Mouse (Mus musculus): Measurements from ENCODE around the gene Mapkap1.

Mapkap1 gene

GRCm38 (mm10) chr2:34528491-34528890 is 121.9 kb downstream of the Mapkap1 start:
- in situ Hi-C loops (cut with MboI, MseI) = no loop called here

- in situ Hi-C loops (cut with MboI, MseI) = no loop called here
Measured at GRCm38 (mm10) chr2:34530042-34530441, 123.5 kb downstream of the Mapkap1 start.

- in situ Hi-C loops (cut with MboI, MseI) = no loop called here
Measured at GRCm38 (mm10) chr2:34531801-34532298, 125.3 kb downstream of the Mapkap1 start.

GRCm38 (mm10) chr2:34532394-34532793 is 125.8 kb downstream of the Mapkap1 start:
- in situ Hi-C loops (cut with MboI, MseI) = no loop called here

- in situ Hi-C loops (cut with MboI, MseI) = no loop called here
Measured at GRCm38 (mm10) chr2:34533281-34533680, 126.7 kb downstream of the Mapkap1 start.

- in situ Hi-C loops (cut with MboI, MseI) = no loop called here
Measured at GRCm38 (mm10) chr2:34534996-34535395, 128.4 kb downstream of the Mapkap1 start.

GRCm38 (mm10) chr2:34537356-34537755 is 130.8 kb downstream of the Mapkap1 start:
- in situ Hi-C loops (cut with MboI, MseI) = no loop called here

GRCm38 (mm10) chr2:34543581-34543980 is 137.0 kb downstream of the Mapkap1 start:
- in situ Hi-C loops (cut with MboI, MseI) = no loop called here

- in situ Hi-C loops (cut with MboI, MseI) = no loop called here
Measured at GRCm38 (mm10) chr2:34544021-34544420, 137.4 kb downstream of the Mapkap1 start.

GRCm38 (mm10) chr2:34544646-34545395 is 138.2 kb downstream of the Mapkap1 start:
- in situ Hi-C loops (cut with MboI, MseI) = no loop called here

GRCm38 (mm10) chr2:34546176-34546677 is 139.7 kb downstream of the Mapkap1 start:
- in situ Hi-C loops (cut with MboI, MseI) = no loop called here

GRCm38 (mm10) chr2:34547516-34547915 is 140.9 kb downstream of the Mapkap1 start:
- in situ Hi-C loops (cut with MboI, MseI) = no loop called here

GRCm38 (mm10) chr2:34548961-34549360 is 142.4 kb downstream of the Mapkap1 start:
- in situ Hi-C loops (cut with MboI, MseI) = no loop called here

GRCm38 (mm10) chr2:34549469-34549868 is 142.9 kb downstream of the Mapkap1 start:
- in situ Hi-C loops (cut with MboI, MseI) = no loop called here

- in situ Hi-C loops (cut with MboI, MseI) = no loop called here
Measured at GRCm38 (mm10) chr2:34552772-34553171, 146.2 kb downstream of the Mapkap1 start.

GRCm38 (mm10) chr2:34553580-34554231 is 147.1 kb downstream of the Mapkap1 start:
- in situ Hi-C loops (cut with MboI, MseI) = no loop called here

- in situ Hi-C loops (cut with MboI, MseI) = no loop called here
Measured at GRCm38 (mm10) chr2:34560146-34560545, 153.6 kb downstream of the Mapkap1 start.

- in situ Hi-C loops (cut with MboI, MseI) = no loop called here
Measured at GRCm38 (mm10) chr2:34563089-34563694, 156.6 kb downstream of the Mapkap1 start.

GRCm38 (mm10) chr2:34563865-34564264 is 157.3 kb downstream of the Mapkap1 start:
- in situ Hi-C loops (cut with MboI, MseI) = no loop called here

GRCm38 (mm10) chr2:34566146-34566545 is 159.6 kb downstream of the Mapkap1 start:
- in situ Hi-C loops (cut with MboI, MseI) = no loop called here

- in situ Hi-C loops (cut with MboI, MseI) = no loop called here
Measured at GRCm38 (mm10) chr2:34566601-34567000, 160.0 kb downstream of the Mapkap1 start.

GRCm38 (mm10) chr2:34569131-34569530 is 162.6 kb downstream of the Mapkap1 start:
- in situ Hi-C loops (cut with MboI, MseI) = no loop called here
